Mouse (Mus musculus) liver, embryonic 13.5 days (tissue): ENCODE measurements around the gene Parp11. TPM values are rescaled to one million over a fixed set of nuclear protein-coding genes. Genes with fewer than 3 reads are reported as not detected.

ENCODE experiments used
- ATAC-seq: fragments of 200-750 bp; cut with Nextera tagmentation; 2 replicates; pipeline ENCODE4 v1.8.0; 2017; ENCODE audit warnings: low read depth, mild to moderate bottlenecking, moderate number of reproducible peaks, moderate library complexity
- DNase-seq: peaks from one replicate; pipeline ENCODE4 v3.0.0; 2022
- H3K27ac ChIP-seq: fragments of 300-500 bp; sonication (generic); 2 replicates; pipeline ENCODE4 v1.5.1; 2015; ENCODE audit warnings: moderate library complexity, mild to moderate bottlenecking, inconsistent platforms
- H3K27me3 ChIP-seq: fragments of 300-500 bp; sonication (generic); 2 replicates; pipeline ENCODE4 v1.6.1; 2015; ENCODE audit warnings: mild to moderate bottlenecking, inconsistent platforms
- H3K36me3 ChIP-seq: fragments of 300-500 bp; sonication (generic); 2 replicates; pipeline ENCODE4 v1.6.1; 2015; ENCODE audit warnings: mild to moderate bottlenecking, inconsistent platforms
- H3K4me1 ChIP-seq: fragments of 300-500 bp; sonication (generic); replicated peaks from 2 replicates; pipeline ENCODE4 v1.6.1; 2015; ENCODE audit warnings: inconsistent platforms
- H3K4me2 ChIP-seq: fragments of 300-500 bp; sonication (generic); 2 replicates; pipeline ENCODE4 v1.6.1; 2015; ENCODE audit warnings: inconsistent platforms, mild to moderate bottlenecking, moderate library complexity
- H3K4me3 ChIP-seq: fragments of 300-500 bp; sonication (generic); replicated peaks from 2 replicates; pipeline ENCODE4 v1.5.1; 2015; ENCODE audit warnings: mild to moderate bottlenecking, inconsistent platforms
- H3K9ac ChIP-seq: fragments of 300-500 bp; sonication (generic); 2 replicates; pipeline ENCODE4 v1.6.1; 2015; ENCODE audit warnings: mild to moderate bottlenecking, inconsistent platforms
- H3K9me3 ChIP-seq: fragments of 300-500 bp; sonication (generic); replicated peaks from 2 replicates; pipeline ENCODE4 v1.6.1; 2016; ENCODE audit warnings: inconsistent platforms
- WGBS: fragments of 180-500 bp; shearing (Covaris S2); methylation state at CpG from one replicate; pipeline ENCODE4 v1.1.7; 2015; ENCODE audit not compliant: insufficient replicate concordance; 5-methylcytosine and 5-hydroxymethylcytosine counted together
- polyA plus RNA-seq: library from polyadenylated mRNA; unstranded; fragments of >200 nt; fragmentation: Nextera tagmentation; extraction: Ambion mirVana; gene quantifications from 2 replicates; pipeline ENCODE4 v1.2.1, GENCODE M21; 2015

Parp11 gene
- polyA plus RNA-seq, 1 experiment from 2014 or later: 6.2 TPM

- Histone ChIP-seq H3K4me2 (no peak overlapping the region), H3K9me3 (no peaks in the 10 kb centered on the region), H3K36me3 (no peaks in the 10 kb centered on the region), H3K9ac (no peak overlapping the region), H3K27me3 (peaks cover 37% of the 10 kb centered on the region), H3K4me3 (no peak overlapping the region), H3K27ac (no peak overlapping the region), H3K4me1 (peaks cover 21% of the 10 kb centered on the region)
- DNase-seq: no peak
- no peak for ATAC-seq
- WGBS: 34% methylated on average over 10 of the region's 10 CpGs
Measured at GRCm38 (mm10) chr6:127449531-127450422, 3.1 kb downstream of the Parp11 start.

DNA sequence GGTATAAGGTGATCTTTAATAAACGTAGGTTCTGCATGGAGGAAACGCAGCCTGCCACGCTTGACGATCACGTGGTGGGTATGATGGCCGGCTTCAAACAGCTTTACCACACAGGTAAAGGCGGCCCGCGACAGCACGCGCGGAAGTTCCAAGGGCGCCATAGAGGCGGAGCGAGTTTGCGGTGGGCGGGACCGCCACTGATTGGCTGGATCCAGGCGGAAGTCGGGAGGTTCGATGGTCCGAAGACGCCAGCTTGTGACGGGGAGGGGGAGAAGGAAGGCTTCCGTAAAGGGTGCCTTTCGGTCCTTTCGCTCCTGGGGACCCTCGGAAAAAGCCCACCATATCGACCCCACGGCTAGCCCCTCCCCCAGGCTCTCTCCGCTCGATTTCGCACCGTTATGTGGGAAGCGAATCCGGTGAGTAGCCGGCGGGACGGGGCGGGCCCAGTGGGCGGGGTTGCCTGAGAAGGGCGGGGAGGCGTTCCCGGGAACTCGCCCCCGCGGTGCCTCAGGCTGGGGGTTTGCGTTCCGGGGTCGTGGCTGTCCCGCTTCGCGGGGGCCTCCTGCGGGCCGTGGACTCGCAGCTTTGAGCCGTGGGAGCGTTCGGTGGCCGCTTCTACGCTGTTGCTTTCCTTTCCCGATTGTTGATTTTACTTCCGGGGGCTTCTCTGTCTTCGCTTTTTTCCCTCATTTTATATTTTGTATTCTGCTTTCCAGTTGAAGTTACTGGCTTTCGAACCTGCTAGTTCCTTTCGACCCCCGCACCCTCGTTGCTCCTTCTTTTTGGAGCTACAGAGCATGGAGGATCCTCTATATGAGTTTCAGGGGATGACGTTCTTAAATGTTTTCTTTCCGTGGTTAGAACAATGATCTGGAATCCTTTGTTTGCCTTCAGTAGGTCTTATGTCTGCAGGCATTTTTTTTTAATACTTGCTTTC, 7.0 kb downstream of the Parp11 start:
- no peaks in the 10 kb centered on the region for H3K36me3 ChIP-seq
- peaks cover 16% of the 10 kb centered on the region for H3K4me1 ChIP-seq
- H3K9ac ChIP-seq: peak overlapping the region; percentile 76
- peak overlapping the region; percentile 83 for H3K4me2 ChIP-seq
- peaks cover 24% of the 10 kb centered on the region for H3K27me3 ChIP-seq
- peak overlapping the region; percentile 75 for H3K4me3 ChIP-seq
- under 1% methylated on average over 66 of the region's 70 CpGs for WGBS
- peak; percentile 86 for DNase-seq
- H3K9me3 ChIP-seq: no peaks in the 10 kb centered on the region
- peak; percentile 98 for ATAC-seq
- H3K27ac ChIP-seq: no peak overlapping the region; the same call in 1 of the 2 replicates

DNA sequence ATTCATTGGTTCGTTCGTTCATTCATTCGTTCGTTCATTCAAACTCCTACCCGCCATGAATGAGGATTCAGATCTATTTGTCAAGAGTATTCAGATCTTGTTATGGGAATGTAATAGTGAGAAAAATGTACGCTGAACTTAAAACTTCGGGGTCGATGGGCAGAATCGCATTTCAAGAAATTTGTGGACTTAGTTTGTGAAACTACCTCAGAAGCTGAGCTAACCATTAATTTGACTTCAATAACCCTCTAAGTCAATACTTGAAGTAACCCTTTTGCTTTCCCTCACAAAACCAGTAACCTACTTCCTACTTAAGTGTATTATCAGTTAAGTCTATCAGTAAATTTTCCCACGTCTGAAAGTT, 7.7 kb downstream of the Parp11 start:
- peak overlapping the region; percentile 76 for H3K9ac ChIP-seq
- no peaks in the 10 kb centered on the region for H3K9me3 ChIP-seq
- no peak for DNase-seq
- H3K27me3 ChIP-seq: peaks cover 19% of the 10 kb centered on the region
- H3K4me2 ChIP-seq: peak overlapping the region; percentile 83
- H3K4me3 ChIP-seq: peak overlapping the region; percentile 75
- 30% methylated on average over 10 of the region's 10 CpGs for WGBS
- no peak for ATAC-seq
- H3K36me3 ChIP-seq: no peaks in the 10 kb centered on the region
- H3K4me1 ChIP-seq: peaks cover 16% of the 10 kb centered on the region
- no peak overlapping the region for H3K27ac ChIP-seq

DNA sequence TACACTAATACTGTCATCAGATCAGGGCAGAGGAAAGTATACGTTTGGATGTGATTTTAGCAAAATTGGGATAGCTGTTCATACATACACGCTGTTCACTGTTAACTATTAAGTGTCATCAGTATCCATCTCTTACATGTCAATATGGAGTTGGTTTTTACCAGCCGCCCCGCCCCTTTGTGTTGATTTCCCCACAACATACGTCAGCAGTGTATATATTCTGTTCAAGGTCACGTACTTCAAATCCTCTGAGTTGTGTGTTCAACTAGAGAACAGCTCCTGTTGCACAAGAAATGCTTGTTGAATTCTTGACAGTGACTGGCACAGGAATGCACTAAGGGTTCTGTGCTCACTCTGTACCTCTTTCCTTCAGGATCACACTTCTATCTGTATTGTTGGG, 8.2 kb downstream of the Parp11 start:
- no peaks in the 10 kb centered on the region for H3K9me3 ChIP-seq
- no peak for DNase-seq
- 82% methylated on average over 6 of the region's 6 CpGs for WGBS
- no peak overlapping the region for H3K9ac ChIP-seq
- H3K4me2 ChIP-seq: peak overlapping the region; percentile 83; the same call in 1 of the 2 replicates
- no peaks in the 10 kb centered on the region for H3K36me3 ChIP-seq
- H3K4me1 ChIP-seq: peaks cover 16% of the 10 kb centered on the region
- peak overlapping the region; percentile 75; the same call in 1 of the 2 replicates for H3K4me3 ChIP-seq
- no peak for ATAC-seq
- H3K27me3 ChIP-seq: peaks cover 14% of the 10 kb centered on the region
- no peak overlapping the region for H3K27ac ChIP-seq

GRCm38 (mm10) chr6:127455440-127455839, 8.8 kb downstream of the Parp11 start:
- Histone ChIP-seq H3K27me3 (peaks cover 8% of the 10 kb centered on the region), H3K9me3 (no peaks in the 10 kb centered on the region), H3K4me1 (peaks cover 16% of the 10 kb centered on the region), H3K27ac (no peak overlapping the region), H3K36me3 (no peaks in the 10 kb centered on the region), H3K4me3 (no peak overlapping the region), H3K9ac (no peak overlapping the region), H3K4me2 (no peak overlapping the region)
- no peak for ATAC-seq
- DNase-seq: no peak
- WGBS: 86% methylated on average over 4 of the region's 4 CpGs

DNA sequence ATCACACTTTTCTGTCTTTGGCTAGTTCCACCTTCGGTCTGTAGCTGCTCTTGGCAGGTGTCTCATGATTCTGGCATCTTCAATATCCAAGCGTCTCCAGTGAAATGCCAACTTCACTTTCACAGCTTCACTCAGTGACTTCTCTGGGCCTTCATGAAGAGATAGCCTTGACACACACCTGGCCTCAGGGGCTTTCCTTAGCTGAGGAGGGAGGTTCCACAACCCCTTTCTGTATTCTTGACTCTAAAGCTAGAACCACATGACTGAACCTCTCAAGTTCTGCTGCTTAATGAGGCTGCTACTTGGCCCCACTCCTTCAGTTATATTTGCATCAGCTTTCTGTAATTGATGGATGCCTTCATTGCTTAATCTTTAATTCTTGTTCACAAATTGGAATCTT, 10.1 kb downstream of the Parp11 start:
- Histone ChIP-seq H3K4me2 (no peak overlapping the region), H3K4me3 (no peak overlapping the region), H3K9ac (no peak overlapping the region), H3K27ac (no peak overlapping the region), H3K9me3 (no peaks in the 10 kb centered on the region), H3K27me3 (0 out of 2 replicates have a peak, but pooled peaks cover 2% of the 10 kb centered on the region), H3K4me1 (peaks cover 16% of the 10 kb centered on the region), H3K36me3 (no peaks in the 10 kb centered on the region)
- DNase-seq (no peak), ATAC-seq (no peak)
- WGBS: 81% methylated on average over 2 of the region's 2 CpGs

DNA sequence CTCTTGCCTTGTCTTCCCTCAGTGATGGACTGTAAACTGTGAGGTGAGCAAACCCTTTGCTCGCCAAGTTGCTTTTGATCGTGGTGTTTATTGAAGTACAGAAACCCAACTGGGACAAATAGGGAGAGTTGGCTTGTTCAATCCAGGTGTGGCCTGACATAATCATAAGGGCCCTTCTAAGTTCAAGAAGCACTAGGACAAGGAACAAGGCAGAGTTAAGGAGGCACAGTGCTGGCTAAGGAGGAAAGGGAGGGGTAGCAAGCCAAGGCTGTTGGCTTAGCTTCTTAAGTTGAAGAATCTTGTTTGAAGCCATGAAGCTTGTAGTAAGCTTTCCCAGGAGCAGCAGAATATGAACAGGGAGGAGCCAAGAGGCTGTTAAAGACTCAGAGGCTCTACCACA, 13.1 kb downstream of the Parp11 start:
- ATAC-seq (no peak), DNase-seq (no peak)
- Histone ChIP-seq H3K36me3 (no peaks in the 10 kb centered on the region), H3K9me3 (no peaks in the 10 kb centered on the region), H3K4me3 (no peak overlapping the region), H3K27ac (no peak overlapping the region), H3K4me1 (peaks cover 2% of the 10 kb centered on the region), H3K9ac (no peak overlapping the region), H3K27me3 (no peaks in the 10 kb centered on the region), H3K4me2 (no peak overlapping the region)
- WGBS: 69% methylated on average over 2 of the region's 2 CpGs

- Histone ChIP-seq H3K9ac (no peak overlapping the region), H3K9me3 (no peaks in the 10 kb centered on the region), H3K4me3 (no peak overlapping the region), H3K4me2 (no peak overlapping the region), H3K27ac (no peak overlapping the region), H3K4me1 (no peaks in the 10 kb centered on the region), H3K36me3 (no peaks in the 10 kb centered on the region), H3K27me3 (no peaks in the 10 kb centered on the region)
- no peak for ATAC-seq
- no peak for DNase-seq
- 68% methylated on average over 4 of the region's 4 CpGs for WGBS
Measured at GRCm38 (mm10) chr6:127461491-127461890, 14.9 kb downstream of the Parp11 start.

- Histone ChIP-seq H3K9me3 (no peaks in the 10 kb centered on the region), H3K27me3 (no peaks in the 10 kb centered on the region), H3K4me3 (no peak overlapping the region), H3K27ac (no peak overlapping the region), H3K4me1 (no peaks in the 10 kb centered on the region), H3K4me2 (no peak overlapping the region), H3K36me3 (no peaks in the 10 kb centered on the region), H3K9ac (no peak overlapping the region)
- 66% methylated on average over 6 of the region's 6 CpGs for WGBS
- no peak for ATAC-seq
- no peak for DNase-seq
Measured at GRCm38 (mm10) chr6:127462251-127462650, 15.6 kb downstream of the Parp11 start.

GRCm38 (mm10) chr6:127463273-127464001, 16.8 kb downstream of the Parp11 start:
- ATAC-seq: no peak
- no peak overlapping the region for H3K4me3 ChIP-seq
- 73% methylated on average over 21 of the region's 21 CpGs for WGBS
- no peak for DNase-seq
- no peak overlapping the region for H3K4me2 ChIP-seq
- H3K4me1 ChIP-seq: no peaks in the 10 kb centered on the region
- no peak overlapping the region for H3K27ac ChIP-seq
- H3K27me3 ChIP-seq: no peaks in the 10 kb centered on the region
- H3K9me3 ChIP-seq: no peaks in the 10 kb centered on the region
- no peaks in the 10 kb centered on the region for H3K36me3 ChIP-seq
- H3K9ac ChIP-seq: no peak overlapping the region

- ATAC-seq (no peak), DNase-seq (no peak)
- no peaks in the 10 kb centered on the region for H3K4me1 ChIP-seq
- no peak overlapping the region for H3K4me3 ChIP-seq
- WGBS: 58% methylated on average over 7 of the region's 7 CpGs
- no peaks in the 10 kb centered on the region for H3K36me3 ChIP-seq
- H3K4me2 ChIP-seq: no peak overlapping the region
- no peak overlapping the region for H3K27ac ChIP-seq
- H3K27me3 ChIP-seq: no peaks in the 10 kb centered on the region
- no peaks in the 10 kb centered on the region for H3K9me3 ChIP-seq
- H3K9ac ChIP-seq: no peak overlapping the region
Measured at GRCm38 (mm10) chr6:127464523-127464922, 17.9 kb downstream of the Parp11 start.
